Mouse (Mus musculus) urinary bladder, postnatal 25 days (tissue): ENCODE measurements around the gene Ankrd52.

Source experiments
- DNase-seq: peaks from one replicate; pipeline ENCODE4 v3.0.0; 2022; ENCODE audit warnings: low spot score

Ankrd52 gene

DNA sequence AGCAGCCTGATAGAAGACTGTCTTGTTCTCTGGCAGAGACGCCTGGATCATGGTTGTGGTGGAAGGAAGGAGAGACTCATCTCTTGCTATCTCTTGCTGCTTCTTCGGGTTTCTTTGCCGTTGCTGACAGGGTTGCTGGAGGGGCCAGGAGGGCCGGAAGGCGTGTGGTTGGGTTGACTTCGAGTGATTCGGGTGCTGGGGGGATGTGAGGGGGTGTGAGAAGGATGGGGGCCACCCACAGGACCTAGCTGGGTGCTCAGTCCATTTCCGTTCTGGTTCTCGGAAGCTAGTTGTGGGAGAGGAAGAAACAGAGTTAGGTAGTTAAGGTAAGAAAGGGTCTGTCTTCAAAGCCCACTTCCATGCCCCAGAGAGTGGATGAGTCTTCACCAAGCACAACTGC, 24.7 kb downstream of the Ankrd52 start:
- DNase-seq: no peak

DNA sequence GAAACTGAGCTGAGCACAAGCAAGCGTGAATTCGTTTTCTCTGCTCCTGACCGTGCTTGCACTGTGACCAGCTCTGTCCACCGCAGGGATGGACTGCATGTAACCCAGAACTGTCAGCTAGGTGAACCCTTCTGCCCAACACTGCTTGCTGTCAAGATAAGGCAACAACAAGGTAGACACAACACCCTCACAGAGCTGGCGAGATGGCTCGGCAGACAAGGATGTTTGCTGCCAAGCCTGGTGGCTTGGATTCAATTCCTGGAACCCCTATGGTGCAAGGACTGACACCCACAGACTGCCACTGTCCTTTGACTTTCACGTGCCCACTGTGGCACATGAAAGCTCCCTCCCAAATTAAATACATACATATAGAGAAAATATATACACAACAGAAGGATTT, 27.0 kb downstream of the Ankrd52 start:
- no peak for DNase-seq

DNA sequence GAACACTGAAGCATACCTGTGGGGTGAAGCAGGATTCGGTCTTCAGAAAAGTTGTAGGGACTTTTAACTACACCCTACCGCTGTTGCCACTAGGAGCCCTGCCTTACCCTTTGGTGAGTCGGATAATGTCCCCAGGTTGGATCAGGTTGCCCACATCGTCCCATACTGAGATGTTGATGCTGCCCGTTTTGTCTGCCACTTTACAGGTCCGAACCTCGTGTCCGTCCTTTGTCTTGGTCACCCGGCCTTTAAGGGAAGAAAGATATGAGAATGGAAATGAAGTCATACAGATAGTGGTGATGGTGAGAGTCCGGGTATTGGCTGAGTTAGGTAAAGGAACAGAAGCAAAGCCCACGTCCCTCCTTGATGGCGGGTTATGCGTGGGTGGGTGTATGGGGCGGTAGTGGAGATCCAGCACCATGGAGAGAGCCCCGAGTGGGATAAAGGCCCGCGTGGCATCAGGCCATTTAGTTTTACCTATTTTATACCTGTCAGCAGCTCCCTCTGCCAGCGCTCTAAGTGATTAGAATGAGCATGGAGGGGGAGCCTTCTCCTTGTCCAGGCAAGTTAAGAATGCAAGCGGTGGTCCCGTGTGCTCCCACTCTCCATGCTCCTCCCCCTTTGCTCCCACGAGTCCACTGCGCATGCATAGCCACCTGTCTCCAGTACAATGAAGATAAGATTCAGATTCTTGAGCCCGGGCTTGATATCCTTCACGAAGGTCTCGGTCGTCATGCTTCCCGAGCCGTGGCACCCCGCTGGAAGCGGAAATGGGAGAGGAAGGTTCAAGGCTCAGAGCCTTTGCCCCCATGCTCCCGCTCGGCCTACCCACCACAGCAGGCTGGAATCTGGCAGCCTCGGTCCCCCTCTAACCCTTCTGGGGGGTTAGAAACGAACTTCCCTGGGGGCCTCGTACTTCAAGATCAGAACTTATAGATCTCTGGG, 31.9 kb downstream of the Ankrd52 start:
- DNase-seq: peak; percentile 23

DNA sequence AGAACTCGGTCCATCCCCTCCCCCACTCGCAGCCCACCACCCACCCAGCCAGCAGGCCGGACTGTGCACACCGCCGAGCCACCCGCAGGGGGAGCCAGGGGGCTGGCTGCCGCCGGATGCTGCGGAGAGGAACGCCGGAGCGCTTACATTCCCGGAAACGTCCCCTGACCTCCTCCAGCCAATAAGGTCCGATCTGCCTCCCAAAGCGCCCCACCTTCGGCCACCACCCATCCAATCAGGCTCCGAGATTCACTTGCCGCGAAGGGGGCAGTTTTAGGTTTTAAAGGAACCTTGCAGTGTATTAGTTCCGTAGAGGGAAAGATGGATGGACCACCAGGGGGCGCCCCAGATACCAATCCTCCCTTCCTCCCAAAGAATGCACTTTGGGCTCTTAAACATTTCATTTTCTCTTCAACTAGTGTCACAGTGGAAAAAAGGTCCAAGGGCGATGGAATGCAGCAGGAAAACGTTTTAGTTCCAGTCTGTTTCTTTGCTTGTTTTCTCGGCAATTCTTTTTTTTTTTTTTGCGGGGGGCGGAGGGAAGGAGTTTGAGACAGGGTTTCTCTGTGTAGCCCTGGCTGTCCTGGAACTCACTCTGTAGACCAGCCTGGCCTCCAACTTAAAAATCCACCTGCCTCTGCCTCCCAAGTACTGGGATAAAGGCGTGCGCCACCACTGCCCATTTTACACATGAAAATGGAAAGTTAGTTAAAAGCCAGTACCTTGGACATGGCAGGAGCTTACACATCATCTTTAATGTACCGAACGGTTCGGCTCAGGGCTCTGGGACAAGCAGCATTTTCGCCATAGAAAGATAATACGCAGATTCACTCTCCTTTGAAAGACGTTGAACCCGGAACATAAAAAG, 33.0 kb downstream of the Ankrd52 start:
- DNase-seq: peak; percentile 92

DNA sequence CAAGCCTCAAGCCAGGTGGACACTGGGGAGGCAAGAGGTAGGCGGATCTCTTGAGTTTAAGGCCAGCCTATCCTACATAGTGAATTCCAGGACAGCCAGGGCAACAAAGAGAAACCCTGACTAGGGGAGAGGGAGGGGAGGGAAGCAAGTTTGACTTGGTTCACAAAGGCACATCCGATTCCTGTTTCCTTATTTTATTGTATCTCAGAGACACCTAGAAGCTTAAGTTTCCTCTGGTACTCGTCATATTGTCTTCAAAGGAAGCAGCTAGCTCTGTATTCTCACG, 33.6 kb downstream of the Ankrd52 start:
- DNase-seq: no peak

DNA sequence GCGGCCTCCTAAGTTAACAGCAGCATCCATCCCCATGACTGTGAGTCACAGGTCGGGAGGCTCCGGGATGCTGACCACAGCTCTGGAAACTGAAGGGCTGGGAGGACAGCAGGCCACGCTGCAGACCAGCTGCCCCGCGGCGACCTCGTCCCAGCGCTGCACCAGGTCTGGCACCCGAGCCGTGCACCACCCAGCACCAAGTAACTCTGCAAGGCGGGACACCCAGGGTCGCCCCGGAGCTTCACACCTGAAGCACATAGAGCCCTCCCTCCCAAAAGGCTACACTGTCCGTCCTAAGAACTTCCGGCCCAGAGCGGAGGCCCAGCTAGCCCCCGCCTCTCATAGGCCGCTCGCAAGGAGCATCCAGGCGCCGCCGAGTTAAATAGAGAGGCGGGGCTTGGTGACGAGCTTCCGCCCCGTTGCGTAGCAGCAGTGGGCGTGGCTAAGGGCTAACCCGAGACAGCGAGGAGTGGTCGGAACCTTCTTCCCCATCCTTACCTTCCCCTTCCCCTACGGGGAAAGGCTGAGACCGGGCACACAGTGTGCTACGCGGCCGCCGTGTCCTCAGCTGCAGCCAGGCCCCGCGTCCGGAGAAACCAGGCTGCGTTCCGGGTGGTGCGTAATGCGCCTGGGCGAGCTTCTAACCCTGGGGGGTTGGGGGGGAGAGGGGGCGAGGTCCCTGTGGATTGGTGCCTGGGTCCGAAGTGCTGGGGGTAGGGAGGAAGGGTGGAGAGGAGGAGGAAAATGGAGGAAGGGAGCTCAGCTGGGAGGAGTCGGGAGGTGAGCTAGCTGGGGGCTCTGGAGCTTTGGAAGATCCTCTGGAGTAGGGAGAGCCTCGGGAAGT, 34.5 kb downstream of the Ankrd52 start, which contains the start of the genes Nabp2 and Rnf41:
TSS of gene Nabp2 (minus strand) at position 282 of the 844 bp plus-strand sequence.
TSS of gene Rnf41 (plus strand) at position 447 of the 844 bp plus-strand sequence.
- peak; percentile 97 for DNase-seq

DNA sequence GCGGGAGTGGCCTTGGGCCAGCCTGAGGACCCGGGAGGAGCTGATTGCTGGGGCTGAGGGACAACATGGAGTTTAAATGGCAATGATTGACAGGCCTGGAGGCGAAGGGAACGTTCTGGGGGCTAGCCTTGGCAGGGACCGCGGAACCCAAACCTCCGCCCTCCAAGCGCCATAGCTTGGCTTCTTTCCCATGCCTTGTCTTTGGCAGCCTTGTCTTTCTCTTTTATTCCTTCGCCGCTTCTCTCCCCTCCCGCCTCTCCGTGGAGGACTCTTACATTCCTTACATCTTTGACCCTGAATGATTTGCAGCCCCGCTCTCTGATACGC, 35.1 kb downstream of the Ankrd52 start:
- peak; percentile 29 for DNase-seq

DNA sequence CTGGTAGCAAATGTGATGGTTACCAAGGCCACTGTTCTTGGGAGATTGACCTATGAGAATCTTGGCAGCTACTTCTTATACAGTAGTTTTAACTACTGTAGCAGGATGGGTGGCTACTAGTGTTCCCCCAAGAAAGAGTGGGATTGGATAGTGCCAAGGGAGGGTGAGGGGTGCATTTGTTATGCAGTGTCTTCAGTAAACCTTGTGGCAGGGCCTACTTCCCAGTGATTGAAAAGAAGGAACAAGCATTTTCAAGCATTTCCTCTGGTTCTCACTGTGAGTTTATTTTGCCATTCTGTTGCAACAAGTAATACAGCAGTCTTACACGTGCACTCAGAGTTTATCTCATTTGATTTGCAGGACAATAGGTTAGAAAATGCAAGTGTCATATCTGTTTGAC, 35.6 kb downstream of the Ankrd52 start:
- no peak for DNase-seq

DNA sequence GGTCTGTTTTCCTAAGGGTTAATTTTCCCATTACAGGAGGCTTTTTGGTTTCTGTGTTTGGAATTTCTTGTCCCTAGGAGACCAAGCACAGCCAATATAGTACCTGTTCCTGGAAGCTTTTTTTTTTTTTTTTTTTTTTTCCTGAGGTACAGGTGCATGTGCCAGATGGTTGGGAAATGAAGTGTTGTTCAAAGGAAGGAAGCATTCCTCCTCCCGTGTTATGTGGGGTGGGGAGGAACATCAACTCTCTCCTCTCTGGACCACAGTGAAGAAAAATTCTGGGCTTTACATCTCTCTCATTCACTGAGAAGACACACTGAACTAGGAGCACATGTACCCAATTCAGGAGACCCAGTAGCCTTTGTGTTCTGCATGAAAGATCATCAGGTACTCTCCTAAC, 36.2 kb downstream of the Ankrd52 start:
- no peak for DNase-seq

DNA sequence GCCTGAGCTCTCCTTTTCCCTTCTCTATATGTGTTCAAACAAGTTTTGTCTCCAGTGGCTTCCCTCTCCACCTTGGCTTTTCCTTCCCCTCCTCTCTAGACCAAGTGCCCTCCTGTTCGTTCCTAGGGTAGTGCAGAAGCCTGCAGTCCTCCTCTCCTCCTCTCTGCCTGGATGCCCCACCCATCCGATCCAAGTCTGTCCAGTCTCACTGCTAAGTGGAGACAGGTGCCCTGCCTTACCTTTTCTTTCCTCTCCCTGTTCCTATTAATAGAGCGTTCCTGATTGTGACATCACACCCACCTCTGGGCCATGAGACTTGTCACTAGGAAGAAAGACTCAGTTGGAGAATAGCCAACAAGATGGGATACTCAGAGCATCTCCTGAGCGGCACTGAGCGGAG, 37.9 kb downstream of the Ankrd52 start:
- no peak for DNase-seq

DNA sequence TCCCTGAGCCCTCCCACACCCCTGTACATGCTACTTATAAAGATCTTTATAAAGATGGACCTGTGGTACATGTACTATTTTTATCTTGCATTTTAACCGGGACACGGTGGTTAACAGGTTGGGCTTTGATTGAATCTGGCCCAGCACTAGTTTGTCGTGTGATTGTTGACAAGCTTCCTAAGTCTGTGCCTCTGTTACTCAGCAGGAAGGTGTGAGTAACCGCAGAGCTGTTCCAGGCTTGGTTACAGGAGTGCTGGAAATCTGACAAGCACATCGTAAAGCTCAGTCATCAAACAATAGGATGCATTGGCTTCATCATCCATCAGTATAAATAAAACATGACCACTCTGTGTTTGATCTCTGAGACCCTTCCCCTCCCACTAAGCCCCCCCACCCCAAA, 45.5 kb downstream of the Ankrd52 start:
- DNase-seq: no peak

DNA sequence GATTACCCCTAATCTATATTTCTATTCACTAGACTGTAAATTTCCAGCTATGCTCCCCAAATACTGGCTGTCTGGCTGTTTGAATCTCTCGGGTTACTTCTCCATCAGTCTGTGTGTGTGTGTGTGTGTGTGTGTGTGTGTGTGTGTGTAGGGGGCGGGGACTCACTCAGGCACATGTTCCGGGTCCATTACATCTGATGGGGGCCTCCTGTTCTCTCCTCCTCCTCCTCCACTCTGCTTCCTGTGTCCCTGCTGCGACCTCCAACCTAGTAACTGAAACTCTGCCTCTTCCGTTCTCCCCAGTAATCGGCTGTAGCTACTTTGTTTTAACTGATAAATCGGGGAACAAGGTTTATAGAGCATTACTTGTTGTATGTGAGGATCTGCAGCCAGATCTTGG, 47.7 kb downstream of the Ankrd52 start:
- DNase-seq: no peak

DNA sequence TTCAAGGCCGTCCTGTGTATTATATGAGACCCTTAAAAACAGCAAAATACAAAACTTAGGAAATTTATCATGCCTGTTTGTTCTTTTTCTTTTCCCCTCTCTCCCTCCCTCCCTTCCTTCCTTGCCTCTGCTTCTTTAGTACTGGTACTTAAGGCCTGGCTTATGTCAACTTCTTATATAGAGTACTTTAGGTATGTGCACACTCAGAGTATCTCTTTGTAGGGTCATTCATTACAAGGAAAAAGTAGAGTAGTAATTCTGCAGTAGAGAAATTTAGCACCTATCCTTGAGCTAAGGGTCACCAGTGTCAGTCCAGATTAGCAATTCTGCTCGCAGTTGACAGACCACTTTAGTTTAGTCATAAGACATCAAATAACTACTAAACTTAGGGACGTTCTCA, 48.3 kb downstream of the Ankrd52 start:
- no peak for DNase-seq

DNA sequence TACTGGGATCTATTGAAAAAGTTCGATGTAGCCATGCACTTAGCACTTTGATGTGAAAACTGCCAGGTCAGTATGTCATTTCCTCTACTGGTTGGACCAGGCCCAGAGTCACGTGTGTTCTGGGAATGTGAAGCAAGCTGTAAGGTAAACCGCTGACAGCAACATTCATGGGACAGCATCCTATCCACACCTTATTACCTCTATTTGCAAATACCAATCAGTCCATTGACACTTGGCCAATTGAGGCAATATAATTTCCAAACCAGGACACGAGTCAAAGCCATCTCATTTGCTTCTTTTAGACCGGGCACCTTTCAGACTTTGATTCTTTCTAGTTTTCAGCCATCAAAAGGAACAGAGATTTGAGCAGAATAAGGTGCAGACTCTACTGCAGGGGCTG, 52.1 kb downstream of the Ankrd52 start:
- no peak for DNase-seq

DNA sequence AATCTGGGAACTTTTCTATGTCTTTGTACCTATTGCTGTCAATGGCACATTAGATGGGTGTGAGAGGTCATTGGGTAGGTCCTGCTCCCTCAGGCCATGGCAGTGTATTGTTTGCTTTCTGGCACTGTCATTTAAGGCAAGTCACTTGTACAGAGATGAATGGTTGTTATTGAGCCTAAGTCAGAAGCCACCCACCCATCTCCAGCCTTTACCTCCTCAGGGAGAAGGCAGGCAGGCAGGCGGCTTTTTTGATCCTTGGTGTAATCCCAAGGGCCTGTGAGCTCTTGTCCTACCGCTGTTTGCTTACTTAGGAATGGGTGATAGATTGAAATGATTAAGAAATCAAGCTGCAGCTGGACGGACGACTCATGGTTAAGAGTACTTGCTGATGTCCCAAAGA, 52.5 kb downstream of the Ankrd52 start:
- DNase-seq: no peak

DNA sequence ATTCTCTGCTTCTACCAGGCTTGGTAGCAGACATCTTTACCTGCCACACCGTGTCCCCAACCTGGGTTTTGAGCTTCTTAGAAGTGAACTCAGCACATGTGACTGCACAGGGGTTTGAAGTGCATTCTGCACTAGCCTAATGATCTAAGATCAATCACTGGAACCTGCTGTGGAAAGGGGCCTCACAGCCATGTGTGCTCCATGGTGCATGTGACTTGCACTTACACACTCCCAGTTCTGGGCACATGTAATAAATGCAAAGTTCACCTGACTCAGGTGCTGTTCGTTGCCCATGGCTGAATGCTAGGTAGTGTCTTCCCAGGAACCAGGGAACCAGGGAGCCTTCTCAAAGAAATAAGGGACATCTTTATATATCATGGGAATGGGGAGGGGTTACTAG, 56.5 kb downstream of the Ankrd52 start:
- no peak for DNase-seq

DNA sequence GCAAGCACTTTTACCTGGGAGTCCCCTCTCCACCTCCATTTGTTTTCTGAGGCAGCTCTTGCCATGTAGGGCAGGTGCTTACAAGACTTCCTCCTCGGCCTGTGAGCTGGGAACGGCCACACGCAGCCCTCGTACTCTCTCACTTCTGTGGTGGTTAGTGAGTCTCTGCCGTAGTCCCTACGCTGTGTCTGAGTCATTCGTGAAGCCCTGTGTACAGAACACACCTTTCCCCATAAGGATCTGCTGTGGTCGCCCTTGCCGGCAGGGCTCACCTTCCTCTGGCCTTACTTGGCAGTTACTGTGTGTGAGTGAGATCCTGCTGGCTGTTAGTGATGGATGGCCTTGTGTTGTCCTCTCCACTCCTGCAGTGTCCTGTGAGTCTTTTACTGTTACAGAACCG, 57.8 kb downstream of the Ankrd52 start:
- DNase-seq: no peak

DNA sequence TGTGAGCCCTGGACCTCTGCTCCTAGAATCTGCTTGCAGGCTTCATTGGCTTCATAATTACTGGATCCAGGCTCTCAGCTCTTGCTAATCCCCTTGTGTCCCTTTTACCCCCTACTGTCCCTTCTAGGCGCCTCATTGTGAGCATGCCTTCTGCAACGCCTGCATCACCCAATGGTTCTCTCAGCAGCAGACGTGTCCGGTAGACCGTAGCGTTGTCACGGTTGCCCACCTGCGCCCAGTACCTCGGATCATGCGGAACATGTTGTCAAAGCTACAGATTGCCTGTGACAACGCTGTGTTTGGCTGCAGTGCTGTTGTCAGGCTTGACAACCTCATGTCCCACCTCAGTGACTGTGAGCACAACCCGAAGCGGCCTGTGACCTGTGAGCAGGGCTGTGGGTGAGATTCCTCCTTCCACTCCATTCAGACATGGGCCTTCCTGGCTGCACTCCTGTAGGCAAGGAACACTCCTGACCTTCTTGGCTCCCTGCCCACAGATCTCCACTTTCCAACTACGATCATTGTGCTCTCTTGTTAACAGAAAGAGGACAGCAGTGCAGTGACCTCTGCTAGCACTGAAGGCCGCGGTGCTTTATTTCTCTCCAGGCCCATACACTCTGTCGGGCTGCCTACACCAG, 58.4 kb downstream of the Ankrd52 start:
- DNase-seq: no peak

DNA sequence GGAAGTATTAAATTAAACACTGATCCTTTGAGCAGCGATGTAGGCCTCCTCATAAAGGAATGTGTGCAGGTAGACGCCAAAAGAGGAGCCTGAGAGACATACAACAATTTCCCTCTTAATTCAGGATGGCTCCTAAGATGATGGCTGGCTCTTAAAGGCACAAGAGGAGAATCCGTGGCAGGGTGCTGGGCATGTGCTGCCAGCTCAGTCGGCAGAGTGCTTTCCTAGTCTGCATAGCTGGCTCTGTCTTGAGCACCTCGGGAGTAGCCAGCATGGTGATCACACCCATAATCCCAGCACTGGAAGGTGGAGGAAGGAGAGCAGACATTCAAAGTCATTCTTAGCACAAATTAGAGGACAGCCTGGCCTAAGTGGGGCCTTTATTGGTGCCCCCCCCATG, 59.0 kb downstream of the Ankrd52 start:
- DNase-seq: no peak

DNA sequence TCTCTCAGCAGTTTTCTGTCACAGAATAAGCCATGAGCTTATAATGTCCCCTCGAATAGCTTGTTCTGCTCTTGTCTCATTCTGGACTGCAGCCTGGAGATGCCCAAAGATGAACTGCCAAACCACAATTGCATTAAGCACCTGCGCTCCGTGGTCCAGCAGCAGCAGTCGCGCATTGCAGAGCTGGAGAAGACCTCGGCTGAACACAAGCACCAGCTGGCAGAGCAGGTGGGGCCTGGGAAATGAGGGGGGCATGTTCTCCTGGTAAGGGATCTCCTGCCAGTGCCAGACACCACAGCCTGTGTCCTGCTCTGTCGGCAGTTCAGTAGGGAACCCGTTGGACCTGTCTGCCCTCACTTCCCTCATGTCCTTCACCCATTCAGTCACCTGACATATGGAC, 59.5 kb downstream of the Ankrd52 start:
- DNase-seq: no peak

DNA sequence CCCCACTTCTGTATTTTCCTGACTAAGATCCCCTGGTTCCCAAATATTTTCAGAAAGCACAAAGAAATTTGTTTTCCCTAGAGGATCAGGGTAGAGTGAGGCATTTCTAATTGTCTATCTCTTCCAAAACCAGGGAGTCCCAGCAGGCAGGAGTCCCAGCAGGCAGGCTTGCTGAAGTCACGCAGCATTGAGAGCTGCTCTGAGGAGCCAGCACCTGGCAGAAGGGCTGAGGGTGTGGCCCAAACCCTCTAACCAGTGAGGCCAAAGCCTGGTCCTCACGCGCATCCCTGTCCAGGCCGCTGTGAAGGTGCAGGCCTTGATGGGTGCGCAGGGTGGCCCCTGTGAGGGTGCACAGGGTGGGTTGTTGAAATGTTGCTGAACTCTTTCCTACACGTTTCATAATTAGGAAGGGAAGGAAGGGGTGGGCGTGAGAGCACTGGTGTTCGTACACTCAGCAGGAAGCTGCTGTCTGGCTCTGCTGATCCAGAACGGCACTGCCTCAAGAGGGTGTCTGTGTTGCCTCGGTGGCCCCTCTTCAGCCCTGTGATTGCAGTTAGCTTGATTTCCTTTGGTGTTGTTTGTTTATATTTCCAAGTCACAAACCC, 61.9 kb downstream of the Ankrd52 start:
- DNase-seq: no peak

DNA sequence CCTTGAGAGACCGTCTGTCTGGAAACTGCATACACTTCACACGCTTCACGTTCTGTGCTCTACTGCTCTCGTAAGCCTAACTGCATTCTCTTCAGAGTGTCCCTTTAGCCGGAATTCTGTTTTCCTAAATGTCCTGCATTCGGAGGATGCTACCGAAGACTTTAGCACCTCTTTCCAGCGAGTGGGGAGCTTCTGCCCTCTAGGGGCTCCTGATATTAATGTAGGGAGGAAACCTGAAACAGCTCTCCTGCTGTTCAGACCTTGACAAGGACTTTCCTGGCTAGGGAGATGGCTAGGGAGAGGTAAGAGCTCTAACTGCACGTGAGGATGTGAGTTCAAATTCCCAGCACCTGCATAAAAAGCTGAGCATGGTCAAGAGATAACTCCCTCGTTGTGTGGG, 63.5 kb downstream of the Ankrd52 start:
- no peak for DNase-seq
